Comparison of ENCODE assay signal across 18 mouse cellular contexts in genomic region chr8:29807274-29807673, GRCm38 (mm10).
"Had no signal": no experiment of that assay in that cellular context is flagged by ENCODE, and none has a peak within 500 bp of the region (broad histone marks: within the 10 kb centered on the region; RNA-seq: fewer than 3 reads in every experiment).

No protein-coding gene starts in this region.

- H3K4me2 ChIP-seq: limb, embryonic 13.5 days; liver, embryonic 12.5 days; liver, embryonic 15.5 days; neural tube, embryonic 12.5 days; neural tube, embryonic 15.5 days had no signal

- H3K27me3 ChIP-seq: limb, embryonic 13.5 days; liver, embryonic 12.5 days; liver, embryonic 15.5 days; neural tube, embryonic 12.5 days; neural tube, embryonic 15.5 days had no signal

- H3K9ac ChIP-seq: limb, embryonic 13.5 days; liver, embryonic 12.5 days; liver, embryonic 15.5 days; neural tube, embryonic 12.5 days; neural tube, embryonic 15.5 days had no signal

- H3K27ac ChIP-seq: kidney, postnatal 0 days; layer of hippocampus, adult 2 months; limb, embryonic 10.5 days; limb, embryonic 13.5 days; liver, embryonic 12.5 days; liver, embryonic 15.5 days; neural tube, embryonic 12.5 days; neural tube, embryonic 15.5 days had no signal

- H3K4me3 ChIP-seq: layer of hippocampus, adult 2 months; limb, embryonic 10.5 days; limb, embryonic 13.5 days; liver, embryonic 12.5 days; liver, embryonic 15.5 days; neural tube, embryonic 12.5 days; neural tube, embryonic 15.5 days had no signal

- H3K36me3 ChIP-seq: limb, embryonic 10.5 days; limb, embryonic 13.5 days; liver, embryonic 12.5 days; liver, embryonic 15.5 days; neural tube, embryonic 12.5 days; neural tube, embryonic 15.5 days had no signal

- ATAC-seq: intestine, postnatal 0 days; liver, embryonic 12.5 days had no signal

- H3K4me1 ChIP-seq: limb, embryonic 10.5 days; limb, embryonic 13.5 days; liver, embryonic 12.5 days; liver, embryonic 15.5 days; neural tube, embryonic 12.5 days; neural tube, embryonic 15.5 days had no signal

- DNase-seq: kidney, adult 2 months; kidney, postnatal 25 days; layer of hippocampus, adult 9-11 months; liver; lung, adult 18-20 months; lung, postnatal 14 days; lung, postnatal 4 days; thymus, adult 18-20 months; thymus, postnatal 36 days had no signal

- H3K9me3 ChIP-seq: limb, embryonic 10.5 days; limb, embryonic 13.5 days; liver, embryonic 12.5 days; liver, embryonic 15.5 days; neural tube, embryonic 12.5 days; neural tube, embryonic 15.5 days had no signal
